Mouse (Mus musculus) neural tube, embryonic 10.5 days (tissue): ENCODE measurements around the gene Tmem54.

ENCODE experiments used
- DNase-seq: peaks from one replicate; pipeline ENCODE4 v3.0.0-alpha.2; 2017; ENCODE audit warnings: low spot score; ENCODE audit errors: extremely low spot score

Gene Tmem54

GRCm38 (mm10) chr4:129105356-129105755 lies at the start of gene Tmem54:
Gene Tmem54 (plus strand): TSS chr4:129105548.
- DNase-seq = peak; percentile 38

GRCm38 (mm10) chr4:129055562-129055961 lies 49.8 kb upstream of the Tmem54 start:
- DNase-seq = no peak

- DNase-seq = peak; percentile 97
Observed at GRCm38 (mm10) chr4:129057533-129058206, 47.7 kb upstream of the Tmem54 start.

GRCm38 (mm10) chr4:129058207-129059092 lies 46.9 kb upstream of the Tmem54 start, which contains the start of gene Rnf19b:
Gene Rnf19b (plus strand): TSS chr4:129058271.
- peak; percentile 71 for DNase-seq

- peak; percentile 49 for DNase-seq
Observed at GRCm38 (mm10) chr4:129059125-129059551, 46.2 kb upstream of the Tmem54 start.

- DNase-seq = no peak
Observed at GRCm38 (mm10) chr4:129059922-129060321, 45.4 kb upstream of the Tmem54 start.

- DNase-seq = no peak
Observed at GRCm38 (mm10) chr4:129061486-129061885, 43.9 kb upstream of the Tmem54 start.

GRCm38 (mm10) chr4:129062281-129063075 lies 42.9 kb upstream of the Tmem54 start:
- DNase-seq = no peak

GRCm38 (mm10) chr4:129065688-129066236 lies 39.6 kb upstream of the Tmem54 start:
- DNase-seq = no peak

GRCm38 (mm10) chr4:129067638-129068415 lies 37.5 kb upstream of the Tmem54 start:
- no peak for DNase-seq

- DNase-seq = no peak
Observed at GRCm38 (mm10) chr4:129068848-129069247, 36.5 kb upstream of the Tmem54 start.

GRCm38 (mm10) chr4:129079126-129079525 lies 26.2 kb upstream of the Tmem54 start:
- no peak for DNase-seq

- DNase-seq = no peak
Observed at GRCm38 (mm10) chr4:129081041-129081440, 24.3 kb upstream of the Tmem54 start.

GRCm38 (mm10) chr4:129081512-129081911 lies 23.8 kb upstream of the Tmem54 start:
- DNase-seq = no peak

GRCm38 (mm10) chr4:129081939-129082338 lies 23.4 kb upstream of the Tmem54 start:
- no peak for DNase-seq

- DNase-seq = peak; percentile 59
Observed at GRCm38 (mm10) chr4:129082379-129083115, 22.8 kb upstream of the Tmem54 start.

- DNase-seq = no peak
Observed at GRCm38 (mm10) chr4:129084896-129085295, 20.5 kb upstream of the Tmem54 start.

- peak; percentile 79 for DNase-seq
Observed at GRCm38 (mm10) chr4:129086078-129086477, 19.3 kb upstream of the Tmem54 start.

- DNase-seq = no peak
Observed at GRCm38 (mm10) chr4:129087850-129088249, 17.5 kb upstream of the Tmem54 start.

- no peak for DNase-seq
Observed at GRCm38 (mm10) chr4:129095276-129095675, 10.1 kb upstream of the Tmem54 start.
